In genomic region chr2:20898684-20899083, GRCm38 (mm10) we compare ENCODE assay signal across 8 mouse cellular contexts.
DNase-seq lines count a peak whose midpoint lies in the region; ATAC-seq lines count a peak whose summit lies in the region.

No protein-coding gene starts in this region.

- no peak overlapping the region for H3K9ac ChIP-seq in hindbrain, embryonic 14.5 days

- H3K4me3 ChIP-seq in hindbrain, embryonic 14.5 days (replicated peaks; ENCODE audit: low read length), result no peak overlapping the region

- DNase-seq in R1 (ENCODE audit: low read depth, low spot score), result peak; percentile 84
- DNase-seq in cerebellum, postnatal 14 days, result peak; percentile 88 to 90
- peak; percentile 53 to 56 for DNase-seq in frontal cortex, postnatal 25 days (ENCODE audit: low spot score in 2 of 2)
- DNase-seq in hindbrain, embryonic 14.5 days (ENCODE audit: low spot score), result peak; percentile 85
- DNase-seq in layer of hippocampus, postnatal 25 days (ENCODE audit: extremely low spot score in 1 of 2, low spot score in 1 of 2), result peak; percentile 49 to 68
- DNase-seq in lung, postnatal 25 days (ENCODE audit: low spot score), result peak; percentile 85
- DNase-seq in retina, postnatal 1 day, result peak; percentile 86
- peak; percentile 73 for DNase-seq in thymus, postnatal 4 days

- 40% methylated on average over 6 of the region's 6 CpGs for WGBS in hindbrain, embryonic 14.5 days

- H3K4me1 ChIP-seq in hindbrain, embryonic 14.5 days (replicated peaks; ENCODE audit: control insufficient read depth, insufficient read depth, low read length), result 0 out of 2 replicates have a peak, but pooled peaks cover 12% of the 10 kb centered on the region

- no peaks in the 10 kb centered on the region for H3K9me3 ChIP-seq in hindbrain, embryonic 14.5 days (ENCODE audit: control insufficient read depth, low read length)

- no peak overlapping the region for H3K4me2 ChIP-seq in hindbrain, embryonic 14.5 days (replicated peaks)

- no peaks in the 10 kb centered on the region for H3K36me3 ChIP-seq in hindbrain, embryonic 14.5 days (replicated peaks; ENCODE audit: control insufficient read depth, insufficient read depth)

- H3K27ac ChIP-seq in hindbrain, embryonic 14.5 days, result no peak overlapping the region

- H3K27me3 ChIP-seq in hindbrain, embryonic 14.5 days (ENCODE audit: control insufficient read depth, insufficient read depth, low read length), result no peaks in the 10 kb centered on the region

- ATAC-seq in hindbrain, embryonic 14.5 days (ENCODE audit: low FRiP score), result peak; percentile 94
